Mouse (Mus musculus) gastrocnemius, adult 18-20 months (tissue): Measurements from ENCODE around the gene Taf8. TPM values are rescaled to one million over a fixed set of nuclear protein-coding genes. Genes with fewer than 3 reads are reported as not detected.

ENCODE experiments used
- DNase-seq: peaks from one replicate; pipeline ENCODE4 v3.0.0; 2021; ENCODE audit warnings: low spot score
- total RNA-seq, 2 experiments: library from RNA; stranded (reverse); gene quantifications; 2 replicates each; pipeline ENCODE4 v1.2.3; 2021

Gene Taf8
- total RNA-seq, 2 experiments from 2014 or later: 9.2 to 12.1 TPM

GRCm38 (mm10) chr17:47462209-47462608, 39.9 kb downstream of the Taf8 start:
- no peak for DNase-seq

- DNase-seq: no peak
Measured at GRCm38 (mm10) chr17:47461688-47462087, 40.4 kb downstream of the Taf8 start.

DNA sequence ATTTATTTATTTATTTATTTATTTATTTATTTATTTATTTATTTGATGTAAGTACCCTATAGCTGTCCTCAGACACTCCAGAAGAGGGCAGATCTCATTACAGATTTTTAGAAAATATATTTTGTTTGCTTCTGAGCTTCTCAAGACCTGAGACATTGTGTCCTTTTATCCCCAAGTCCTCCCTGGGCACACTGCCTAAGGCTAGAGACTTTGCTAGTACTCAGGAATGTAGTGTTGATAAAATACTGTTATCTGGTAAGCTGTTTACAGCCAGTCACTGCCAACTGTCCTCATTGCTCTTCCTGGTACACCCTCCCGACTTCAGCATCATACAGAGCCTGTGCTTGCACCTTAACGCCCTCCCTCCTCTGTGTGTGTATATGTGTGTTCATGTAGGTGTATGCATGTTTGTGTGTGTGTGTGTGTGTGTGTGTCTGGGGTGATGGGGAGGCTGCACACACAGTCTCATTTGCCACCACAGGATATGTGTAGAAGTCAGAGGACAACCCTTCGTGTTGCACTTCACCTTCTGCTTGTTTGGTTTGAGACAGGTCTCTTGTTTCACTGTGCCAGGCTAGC, 42.7 kb downstream of the Taf8 start:
- DNase-seq: no peak

DNA sequence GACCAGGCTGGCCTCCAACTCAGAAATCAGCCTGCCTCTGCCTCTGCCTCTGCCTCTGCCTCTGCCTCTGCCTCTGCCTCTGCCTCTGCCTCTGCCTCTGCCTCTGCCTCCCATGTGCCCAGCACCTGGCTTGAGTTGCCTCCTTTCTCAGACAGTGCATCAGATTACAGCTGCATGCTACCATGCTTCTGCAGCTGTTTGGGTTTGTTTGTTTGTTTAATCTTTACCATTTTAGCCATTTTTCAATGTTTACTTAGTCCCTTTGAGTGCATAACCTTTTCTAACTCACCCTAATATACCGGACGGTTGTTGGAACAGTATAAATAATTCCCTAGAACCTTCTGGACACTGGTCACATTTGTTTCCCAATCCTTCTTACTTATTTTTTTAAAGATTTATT, 43.2 kb downstream of the Taf8 start:
- no peak for DNase-seq

DNA sequence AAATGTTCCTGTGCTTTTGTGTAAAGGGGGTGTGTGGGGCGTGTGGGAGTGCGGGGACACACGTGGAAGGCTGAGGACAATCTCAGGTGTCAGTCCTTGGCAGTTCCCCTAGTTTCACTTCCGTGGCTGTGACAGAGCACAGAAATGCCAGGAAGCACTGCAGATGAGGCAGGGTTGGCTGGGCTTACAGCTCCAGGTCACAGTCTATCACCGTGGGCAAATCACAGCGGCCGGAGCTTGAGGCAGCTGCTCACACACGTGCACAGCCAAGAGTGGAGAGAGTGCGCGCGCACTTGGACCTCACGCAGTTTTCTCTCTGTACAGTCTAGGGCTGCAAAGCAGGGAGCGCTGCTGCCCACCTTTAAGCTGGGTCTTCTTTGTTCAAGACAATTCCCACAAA, 43.8 kb downstream of the Taf8 start:
- no peak for DNase-seq

GRCm38 (mm10) chr17:47454675-47455074, 47.4 kb downstream of the Taf8 start:
- DNase-seq: no peak

GRCm38 (mm10) chr17:47452886-47453285, 49.2 kb downstream of the Taf8 start:
- DNase-seq: no peak

GRCm38 (mm10) chr17:47450880-47451565, 51.1 kb downstream of the Taf8 start:
- DNase-seq: no peak

DNA sequence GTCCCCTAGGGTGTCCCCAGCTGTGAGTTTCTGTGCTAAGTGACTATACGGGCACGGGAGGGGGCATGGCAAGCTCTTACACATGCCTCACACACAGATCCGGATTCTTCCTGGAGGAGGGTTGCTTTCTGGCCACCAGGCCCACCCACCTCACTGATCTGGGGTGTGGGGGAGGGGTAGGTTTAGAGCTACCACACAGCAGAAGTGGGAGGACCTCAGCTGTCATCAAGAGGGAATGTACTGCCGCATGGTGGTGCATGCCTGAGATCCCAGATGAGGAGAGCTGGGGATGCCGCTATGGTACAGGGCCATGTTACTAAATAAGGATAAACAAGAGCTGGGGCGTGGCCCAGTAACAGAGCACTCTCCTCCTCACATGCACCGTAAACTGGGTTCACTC, 51.9 kb downstream of the Taf8 start:
- no peak for DNase-seq

GRCm38 (mm10) chr17:47449432-47449831, 52.7 kb downstream of the Taf8 start:
- no peak for DNase-seq

- no peak for DNase-seq
Measured at GRCm38 (mm10) chr17:47448523-47449372, 53.3 kb downstream of the Taf8 start.

- no peak for DNase-seq
Measured at GRCm38 (mm10) chr17:47446561-47446960, 55.5 kb downstream of the Taf8 start.

GRCm38 (mm10) chr17:47446025-47446424, 56.1 kb downstream of the Taf8 start:
- DNase-seq: no peak

- DNase-seq: no peak
Measured at GRCm38 (mm10) chr17:47445518-47445917, 56.6 kb downstream of the Taf8 start.

DNA sequence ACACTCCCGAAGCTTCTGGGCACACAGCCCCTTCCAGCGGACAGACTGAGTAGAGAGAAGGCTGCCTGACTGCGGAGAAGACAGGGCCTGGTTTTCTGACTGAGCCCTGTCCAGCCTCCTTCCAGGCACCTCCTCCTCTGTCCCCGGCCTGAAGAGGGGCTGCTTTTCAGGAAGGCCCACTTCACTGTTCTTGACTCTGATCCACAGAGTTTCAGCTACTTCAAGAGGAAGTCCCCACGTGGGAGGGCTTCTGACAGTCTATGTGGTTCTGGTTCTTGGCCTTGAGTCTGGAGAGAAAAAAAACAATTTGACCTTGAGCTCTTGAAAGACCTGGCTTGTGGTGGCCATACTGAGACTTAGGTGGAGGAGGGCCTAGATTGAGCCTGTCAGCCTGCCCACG, 58.0 kb downstream of the Taf8 start:
- no peak for DNase-seq

DNA sequence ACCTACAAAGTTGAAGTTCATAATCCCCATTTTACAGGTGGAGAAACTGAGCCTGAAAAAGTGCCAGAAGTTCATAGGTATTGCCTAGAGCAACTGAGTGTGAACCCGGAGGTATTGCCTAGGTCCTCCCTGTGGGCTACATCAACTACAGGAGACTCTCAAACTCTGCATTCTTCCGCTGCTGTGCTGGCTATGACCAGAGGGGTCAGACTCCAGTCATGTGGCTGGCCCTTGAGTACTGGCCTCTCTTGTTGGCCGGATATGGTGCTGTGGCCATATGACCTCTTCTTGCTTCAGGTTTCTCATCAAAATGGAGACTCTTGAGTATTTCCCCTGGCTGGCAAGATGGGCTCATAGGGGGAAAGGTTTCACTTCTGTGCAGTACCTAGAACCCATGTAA, 59.8 kb downstream of the Taf8 start:
- DNase-seq: no peak

DNA sequence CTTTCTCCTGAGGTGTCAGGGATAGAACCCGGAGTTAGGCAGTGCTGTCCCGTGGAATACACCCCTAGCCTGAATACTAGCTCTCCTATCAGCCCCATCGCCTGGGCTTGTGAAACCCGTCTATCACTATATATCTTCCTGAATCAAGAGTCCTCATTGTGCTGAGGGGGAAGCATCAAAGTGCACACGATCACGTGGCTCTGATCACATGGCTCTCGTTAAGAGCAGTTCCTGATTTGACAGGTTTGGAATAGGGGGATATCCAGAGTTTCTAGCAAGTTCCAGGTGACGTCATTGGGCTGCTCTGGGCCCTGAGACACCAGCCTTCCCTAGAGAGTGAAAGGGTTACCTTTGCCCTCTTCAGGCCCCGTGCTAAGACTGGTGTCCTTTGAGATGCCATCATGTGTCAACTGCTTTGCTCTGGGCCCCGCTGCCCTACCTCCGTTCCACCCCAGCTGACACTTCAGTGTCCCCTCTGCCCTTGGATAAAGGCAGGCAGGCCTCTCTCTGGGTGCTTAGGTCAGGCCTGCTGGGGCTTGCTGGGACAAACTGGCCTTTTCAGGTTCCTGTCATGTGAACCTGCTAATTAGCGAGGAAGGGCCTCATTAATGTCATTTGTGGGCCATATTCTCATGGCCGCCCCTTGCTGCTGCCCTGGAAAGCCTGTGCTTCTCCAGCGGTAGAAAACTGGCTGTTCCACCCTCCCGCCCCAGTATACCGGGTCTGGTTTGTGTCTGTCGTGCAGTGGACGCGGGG, 60.6 kb downstream of the Taf8 start:
- DNase-seq: no peak

DNA sequence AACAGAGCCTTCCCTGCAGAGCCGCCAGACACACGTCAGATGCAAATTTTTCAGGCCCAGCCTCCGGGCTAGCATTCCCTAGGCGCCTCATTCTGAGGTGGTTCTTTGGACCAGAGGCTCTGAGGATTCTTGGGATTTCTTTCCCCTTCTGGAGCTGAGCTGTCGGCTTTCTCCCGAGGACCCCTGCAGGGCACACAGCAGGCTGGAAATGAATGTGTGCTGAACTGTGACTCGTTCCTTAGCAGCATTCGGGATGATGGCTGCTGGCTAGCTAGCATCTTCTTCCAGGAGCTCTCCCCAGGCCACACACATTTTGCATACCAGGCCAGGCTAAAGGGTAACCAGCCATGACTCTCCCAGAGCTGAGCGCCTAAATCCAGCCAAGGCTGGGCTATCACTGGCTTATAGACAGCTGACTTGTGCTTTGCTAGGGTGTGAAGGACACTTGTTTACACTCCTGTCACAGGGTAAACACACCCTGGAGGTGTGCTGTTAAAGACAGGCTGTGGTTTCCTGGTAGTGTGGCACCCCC, 61.7 kb downstream of the Taf8 start:
- no peak for DNase-seq

- no peak for DNase-seq
Measured at GRCm38 (mm10) chr17:47439396-47440028, 62.6 kb downstream of the Taf8 start.

- DNase-seq: no peak
Measured at GRCm38 (mm10) chr17:47438611-47439010, 63.5 kb downstream of the Taf8 start.

DNA sequence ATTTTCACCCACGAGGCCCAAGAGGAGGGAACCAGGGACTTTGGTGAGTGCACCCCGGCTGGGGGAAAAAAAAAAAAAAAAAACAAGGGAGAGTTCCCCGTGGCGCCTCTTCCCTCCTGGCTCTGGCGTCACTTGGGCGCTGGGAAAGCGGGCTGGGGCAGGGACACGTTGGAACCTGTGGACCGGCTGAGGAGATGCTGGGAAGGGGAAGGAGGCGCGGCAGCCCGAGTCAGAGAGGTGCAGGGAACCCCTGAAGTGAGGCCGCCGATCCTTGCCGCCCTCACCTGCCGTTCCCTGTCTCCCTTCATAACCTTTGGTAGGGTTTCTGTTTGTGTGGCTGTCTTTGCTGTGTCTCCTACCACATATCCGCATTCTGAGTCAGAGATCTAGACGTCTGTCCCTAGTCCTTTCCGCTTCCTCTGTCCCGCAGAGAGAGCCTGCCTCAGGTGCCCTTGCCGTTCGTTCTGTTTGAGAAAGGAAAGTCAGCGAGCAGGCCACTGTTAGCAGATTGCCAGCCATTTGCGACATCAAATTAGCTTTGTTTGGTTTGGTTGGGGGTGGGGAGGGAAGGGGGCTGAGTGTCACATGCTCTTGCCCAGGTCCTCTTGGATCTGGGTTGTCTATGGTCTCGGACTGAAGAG, 65.1 kb downstream of the Taf8 start, which contains the start of gene 1700001C19Rik:
TSS of gene 1700001C19Rik (minus strand) at position 470 of the 641 bp plus-strand sequence.
- DNase-seq: no peak
